Mouse (Mus musculus) gastrocnemius, postnatal 4 days (tissue): ENCODE data around the gene Cd177. TPM values are rescaled to one million over a fixed set of nuclear protein-coding genes. Genes with fewer than 3 reads are reported as not detected.
"Not testable (repeated sequence)": the region's sequence is repeated elsewhere in the genome, so short reads cannot be mapped to it uniquely, and the experiment has no call there.

Experiments
- DNase-seq, 2 experiments: peaks; one replicate each; pipeline ENCODE4 v3.0.0; 2021 to 2022; ENCODE audit warnings: low spot score in 2 of 2, mixed read lengths in 2 of 2
- long read RNA-seq, 2 experiments: library from polyadenylated mRNA; stranded (forward); transcript quantifications; one replicate each; pipeline ENCODE4 v2.0.0; 2021
- total RNA-seq, 2 experiments: library from RNA; stranded (reverse); gene quantifications; 2 replicates each; pipeline ENCODE4 v1.2.3; 2021

Gene Cd177
- total RNA-seq: under 1 TPM in 1 of 2 experiments, not detected in 1; 0.62 TPM
- long read RNA-seq, experiment 1: 0 reads
- long read RNA-seq, experiment 2, partial matches to known transcripts: 0 of 2 reads
- long read RNA-seq, experiment 2, other reads (novel, unspliced or antisense): 1 of 2 reads

- DNase-seq: no peak
These were observed at the start of gene Cd177 for GRCm38 (mm10) chr7:24760211-24760610. Cd177 (minus strand) TSS chr7:24760311.

GRCm38 (mm10) chr7:24809041-24809440, 48.9 kb upstream of the Cd177 start:
- DNase-seq: no peak

DNA sequence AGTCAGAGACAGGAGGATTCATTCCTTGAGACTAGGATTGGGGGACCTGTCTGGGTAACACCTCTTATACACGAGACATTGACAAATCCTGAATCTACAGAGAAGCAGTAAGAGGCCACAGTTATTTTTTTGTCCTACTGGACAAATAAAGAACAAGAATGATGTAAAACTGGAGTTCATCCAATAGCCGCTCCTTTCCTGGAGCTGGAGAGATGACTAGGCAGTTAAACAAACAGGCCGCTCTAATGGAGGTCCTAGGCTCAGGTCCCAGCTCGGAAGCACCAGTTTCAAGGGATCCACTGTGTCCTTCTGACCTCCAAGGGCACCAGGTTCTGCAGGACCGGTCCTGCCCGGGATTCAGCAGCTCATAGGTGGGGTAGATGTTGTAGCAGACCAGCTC, 44.7 kb upstream of the Cd177 start:
- DNase-seq: no peak

DNA sequence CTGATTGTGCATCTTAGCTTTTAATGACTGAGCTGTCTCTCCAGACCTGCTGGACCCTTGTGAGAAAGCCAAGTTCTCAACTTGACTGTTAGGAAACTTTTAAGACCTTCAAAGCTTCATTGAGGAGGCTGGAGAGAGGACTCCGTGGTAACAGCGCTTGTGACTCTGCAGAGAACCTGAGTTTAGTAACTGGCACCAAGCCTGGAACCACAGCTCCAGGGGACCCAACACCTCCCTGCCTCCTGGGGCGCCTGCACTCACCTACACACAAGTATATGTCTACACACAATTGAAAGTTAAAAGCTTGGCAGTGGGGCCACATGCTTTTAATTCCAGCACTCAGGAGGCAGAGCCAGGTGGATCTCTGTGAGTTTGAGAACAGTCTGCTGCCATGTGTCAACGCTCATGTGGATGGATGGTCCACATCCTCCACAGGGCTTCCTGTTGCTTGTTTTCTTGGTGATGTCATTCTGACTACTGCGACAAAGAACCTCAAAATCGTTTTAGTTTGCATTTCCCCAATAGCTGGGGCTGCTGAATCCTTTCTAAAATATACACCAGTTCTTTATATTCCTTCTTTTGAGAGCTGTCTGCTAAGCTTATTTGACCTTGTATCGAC, 42.1 kb upstream of the Cd177 start:
- no peak for DNase-seq

DNA sequence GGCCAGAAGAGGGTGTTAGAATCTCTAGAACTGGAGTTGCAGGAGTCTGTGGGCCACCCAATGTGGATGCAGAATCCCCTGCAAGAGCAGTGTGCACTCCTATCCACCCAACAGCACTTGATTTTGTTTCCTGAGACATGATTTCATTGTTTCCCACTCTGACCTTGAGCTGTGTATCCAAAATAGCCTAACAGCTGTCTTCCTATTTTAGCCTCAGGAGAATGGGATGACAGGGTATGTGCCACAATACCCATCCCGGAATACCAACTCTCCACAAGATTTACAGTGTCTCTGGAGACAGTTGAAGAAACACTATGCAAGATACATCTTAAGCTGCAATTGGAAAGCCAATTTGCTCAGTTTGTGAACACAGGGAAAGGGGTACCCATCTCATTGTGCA, 37.8 kb upstream of the Cd177 start:
- DNase-seq: no peak

- not testable (repeated sequence) for DNase-seq
These were observed 16.8 kb upstream of the Cd177 start, which contains the start of gene Ceacam10 for GRCm38 (mm10) chr7:24776918-24777317. Ceacam10 (plus strand) TSS chr7:24777206.

- no peak for DNase-seq
These were observed 16.0 kb upstream of the Cd177 start for GRCm38 (mm10) chr7:24776145-24776544.

DNA sequence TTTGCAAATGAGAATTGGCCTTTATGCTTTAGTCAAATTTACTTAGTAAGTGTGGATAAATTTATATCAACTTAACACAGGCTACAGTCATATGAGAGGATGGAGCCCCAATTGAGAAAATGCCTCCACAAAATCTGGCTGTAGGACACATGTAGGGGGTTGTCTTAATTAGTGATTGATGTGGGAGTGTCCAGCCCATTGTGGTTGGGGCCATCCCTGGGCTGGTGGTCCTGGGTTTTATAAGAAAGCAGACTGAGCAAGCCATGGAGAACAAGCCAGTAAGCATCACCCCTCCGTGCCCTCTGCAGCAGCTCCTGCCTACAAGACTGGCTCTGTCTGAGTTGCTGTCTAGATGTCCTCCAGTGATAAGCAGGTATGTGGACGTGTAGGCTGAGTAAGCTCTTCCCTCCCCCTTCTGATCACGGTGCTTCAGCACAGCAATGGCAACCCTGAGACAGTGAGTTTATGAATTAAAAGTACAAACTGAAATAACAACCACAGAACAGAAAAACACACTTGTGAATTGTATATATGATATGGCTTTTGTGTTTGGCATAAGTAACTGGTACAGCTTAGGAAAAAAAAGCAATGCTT, 13.9 kb upstream of the Cd177 start:
- no peak for DNase-seq

- no peak for DNase-seq
These were observed 11.2 kb upstream of the Cd177 start for GRCm38 (mm10) chr7:24771361-24771760.

- no peak for DNase-seq
These were observed 2.5 kb upstream of the Cd177 start for GRCm38 (mm10) chr7:24762574-24762973.

DNA sequence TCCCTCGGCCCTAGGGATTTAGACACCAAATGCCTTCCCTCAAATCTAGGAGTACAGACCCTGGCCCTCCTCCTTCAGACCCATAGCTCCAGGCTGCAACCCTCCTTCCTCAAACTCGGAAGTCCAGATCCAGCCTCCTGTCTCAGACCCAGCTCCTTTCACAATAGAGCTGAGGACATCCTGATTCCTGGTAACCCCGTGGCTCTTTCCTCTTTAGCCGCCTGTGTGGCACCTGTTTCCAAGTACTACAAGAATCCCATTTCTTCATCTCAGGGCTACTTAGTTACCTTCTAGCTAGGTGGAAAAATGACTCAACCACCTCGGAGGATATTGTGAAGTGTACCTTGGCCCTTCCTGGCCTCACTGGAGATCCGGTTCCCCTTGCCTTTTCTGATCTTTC, 1.1 kb upstream of the Cd177 start:
- DNase-seq: no peak

- no peak for DNase-seq
These were observed 1.6 kb downstream of the Cd177 start for GRCm38 (mm10) chr7:24758520-24758919.

GRCm38 (mm10) chr7:24753476-24753875, 6.6 kb downstream of the Cd177 start:
- no peak for DNase-seq

DNA sequence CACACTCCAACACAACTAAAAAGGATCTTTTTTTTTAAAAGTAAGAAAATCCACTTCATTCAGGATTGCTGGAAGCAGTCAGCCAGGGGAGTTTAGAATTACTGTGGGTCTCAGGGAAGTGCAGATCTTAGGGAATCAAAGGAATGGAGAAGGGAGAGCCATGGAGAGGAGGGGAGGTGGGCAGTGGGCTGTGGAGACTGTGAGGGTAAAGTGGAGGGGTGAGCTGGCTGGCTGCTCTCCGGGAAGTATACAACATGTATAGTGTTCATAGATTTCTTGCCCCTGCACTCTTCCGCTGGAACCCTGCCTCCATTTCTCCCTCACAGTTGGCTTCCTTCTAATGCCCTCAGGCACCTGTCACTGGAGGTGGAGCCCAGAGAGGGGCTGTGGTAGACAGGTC, 8.5 kb downstream of the Cd177 start:
- no peak for DNase-seq

DNA sequence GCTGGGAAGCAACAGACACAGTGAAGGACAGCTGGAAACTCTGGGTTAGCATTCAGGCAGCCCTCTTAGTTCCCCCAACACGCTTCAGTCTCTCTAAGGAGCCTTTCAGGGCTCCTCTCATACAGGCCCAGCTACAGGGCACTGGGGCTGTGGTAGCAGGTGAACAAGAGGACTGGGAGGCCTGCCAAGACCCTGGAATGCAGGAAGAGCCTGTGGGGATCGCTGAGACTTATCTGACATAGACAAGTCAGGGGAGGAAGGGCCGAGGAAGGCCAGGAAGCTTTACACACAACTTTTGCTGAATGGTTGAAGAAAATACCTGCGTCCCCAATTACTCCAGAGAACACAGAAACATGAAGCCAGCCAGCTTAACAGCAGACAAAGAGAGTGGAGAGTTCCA, 9.4 kb downstream of the Cd177 start:
- no peak for DNase-seq

- peak in 1 of 2 experiments; percentile 18 for DNase-seq
These were observed 24.0 kb downstream of the Cd177 start for GRCm38 (mm10) chr7:24735970-24736670.

DNA sequence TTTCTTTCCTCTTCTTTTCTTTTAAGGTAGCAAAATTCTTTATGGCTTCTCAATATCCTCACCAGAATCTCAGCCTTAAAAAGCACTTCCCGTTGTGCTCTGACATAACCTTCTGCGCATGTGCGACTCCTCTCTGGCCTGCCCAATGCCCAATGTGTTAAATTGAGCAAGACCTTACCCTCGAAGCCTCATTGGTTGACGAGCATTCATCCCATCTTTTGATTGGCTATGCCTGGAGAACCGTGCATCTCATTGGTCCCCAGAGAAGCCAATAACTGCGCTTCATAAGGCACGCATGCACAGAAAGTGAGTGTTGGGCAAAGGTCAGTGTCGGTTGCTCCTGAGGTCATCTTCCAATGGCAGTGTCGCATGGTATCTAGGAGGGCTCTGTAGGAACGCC, 33.3 kb downstream of the Cd177 start, which contains the start of gene Gm4763:
TSS of gene Gm4763 (minus strand) at position 101 of the 400 bp plus-strand sequence.
- DNase-seq: not testable (repeated sequence)

GRCm38 (mm10) chr7:24715039-24715438, 45.1 kb downstream of the Cd177 start:
- no peak for DNase-seq

DNA sequence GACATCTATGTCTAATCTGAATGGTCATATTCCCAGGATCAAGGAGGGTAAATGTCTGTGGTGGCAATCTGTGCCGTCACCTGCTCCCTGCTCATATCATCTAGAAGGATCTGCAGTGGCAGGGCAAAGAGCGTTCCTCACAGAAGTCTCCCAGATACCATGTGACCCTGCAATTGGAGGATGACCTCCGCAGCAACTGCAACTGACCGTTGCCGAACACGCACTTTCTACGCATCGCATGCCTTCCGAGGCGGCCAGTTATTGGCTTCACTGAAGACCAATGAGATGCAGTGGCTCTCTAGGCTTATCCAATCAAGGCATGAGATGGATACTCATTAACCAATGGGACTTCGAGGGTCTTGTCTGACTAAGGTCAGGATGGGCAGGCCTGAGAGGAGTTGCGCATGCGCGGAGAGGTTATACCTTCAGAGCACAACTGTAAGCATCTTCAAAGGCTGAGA, 51.2 kb downstream of the Cd177 start, which contains the start of gene BC049730:
TSS of gene BC049730 (plus strand) at position 411 of the 461 bp plus-strand sequence.
- DNase-seq: no peak

GRCm38 (mm10) chr7:24702841-24703240, 57.3 kb downstream of the Cd177 start:
- not testable (repeated sequence) for DNase-seq

- DNase-seq: not testable (repeated sequence)
These were observed 62.2 kb downstream of the Cd177 start for GRCm38 (mm10) chr7:24697891-24698290.
